Mouse (Mus musculus) embryonic facial prominence, embryonic 10.5 days (tissue): Measurements from ENCODE around the gene Fndc11. TPM values are rescaled to one million over a fixed set of nuclear protein-coding genes. Genes with fewer than 3 reads are reported as not detected.

Experiments used
- DNase-seq: peaks from one replicate; pipeline ENCODE4 v3.0.0-alpha.2; 2017; ENCODE audit warnings: low spot score
- H3K27ac ChIP-seq: fragments of 300-500 bp; sonication (generic); replicated peaks from 2 replicates; pipeline ENCODE4 v1.5.1; 2016; ENCODE audit warnings: mild to moderate bottlenecking
- H3K27me3 ChIP-seq: fragments of 300-500 bp; sonication (generic); replicated peaks from 2 replicates; pipeline ENCODE4 v1.6.1; 2016; ENCODE audit warnings: low read depth, mild to moderate bottlenecking; ENCODE audit not compliant: poor library complexity, severe bottlenecking
- H3K36me3 ChIP-seq: fragments of 300-500 bp; sonication (generic); replicated peaks from 2 replicates; pipeline ENCODE4 v1.6.1; 2016; ENCODE audit warnings: mild to moderate bottlenecking, moderate library complexity
- H3K4me1 ChIP-seq: fragments of 300-500 bp; sonication (generic); 2 replicates; pipeline ENCODE4 v1.6.1; 2016
- H3K4me3 ChIP-seq: fragments of 300-500 bp; sonication (generic); 2 replicates; pipeline ENCODE4 v1.5.1; 2016; ENCODE audit warnings: mild to moderate bottlenecking, moderate library complexity
- H3K9me3 ChIP-seq: fragments of 300-500 bp; sonication (generic); 2 replicates; pipeline ENCODE4 v1.6.1; 2016; ENCODE audit warnings: mild to moderate bottlenecking
- WGBS: fragments of 180-500 bp; shearing (Covaris S2); methylation state at CpG from one replicate; pipeline ENCODE4 v1.1.7; 2016; 5-methylcytosine and 5-hydroxymethylcytosine counted together
- polyA plus RNA-seq: library from polyadenylated mRNA; unstranded; fragments of >200 nt; fragmentation: Nextera tagmentation; extraction: Ambion mirVana; gene quantifications from 2 replicates; pipeline ENCODE4 v1.2.1, GENCODE M21; 2016

Fndc11 gene
- polyA plus RNA-seq, 1 experiment from 2014 or later = 0.25 TPM

DNA sequence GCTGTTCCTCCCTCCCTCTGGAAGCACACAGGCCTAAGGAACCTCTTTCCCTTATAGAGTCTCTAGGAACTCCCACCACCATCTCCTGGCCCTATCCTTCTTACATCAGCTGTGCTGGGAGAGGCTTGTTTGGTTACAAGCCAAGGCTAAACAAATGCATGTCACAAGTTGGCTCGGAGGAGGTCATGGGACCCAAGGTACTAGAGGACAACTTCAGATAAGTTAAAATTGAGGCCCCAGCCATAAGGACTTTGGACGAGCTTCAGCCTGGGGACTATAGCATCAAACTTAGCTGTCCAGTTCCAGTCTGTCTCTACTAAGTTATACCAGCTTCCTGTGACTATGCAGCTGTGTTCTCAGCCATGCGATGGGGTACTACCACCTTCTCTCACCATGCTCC lies 7.3 kb downstream of the Fndc11 start:
- H3K4me1 ChIP-seq = peaks cover 14% of the 10 kb centered on the region
- H3K27ac ChIP-seq = no peak overlapping the region
- no peaks in the 10 kb centered on the region for H3K9me3 ChIP-seq
- no peak for DNase-seq
- 88% methylated on average over 3 of the region's 3 CpGs for WGBS
- no peaks in the 10 kb centered on the region; the same call in 1 of the 2 replicates for H3K36me3 ChIP-seq
- no peak overlapping the region for H3K4me3 ChIP-seq
- H3K27me3 ChIP-seq = no peaks in the 10 kb centered on the region

DNA sequence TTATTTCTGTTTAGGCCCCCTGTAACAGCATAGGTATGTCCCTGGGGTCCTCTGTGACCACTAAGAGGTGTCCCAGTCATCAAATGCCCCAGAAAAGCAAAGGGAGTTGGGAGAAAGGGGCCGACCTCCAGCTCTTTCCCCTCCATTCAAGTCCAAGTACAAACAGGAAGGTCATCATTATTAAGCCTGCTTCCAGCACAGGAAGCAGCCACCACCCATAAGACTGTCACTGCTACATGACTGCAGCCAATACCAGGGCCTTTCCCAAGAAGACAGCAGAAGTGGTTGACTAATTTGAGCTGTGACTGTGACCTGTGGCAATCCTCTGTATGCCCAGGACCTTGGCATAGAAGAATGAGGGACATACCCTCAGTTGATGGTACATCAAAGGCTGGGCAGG lies 8.5 kb downstream of the Fndc11 start:
- H3K36me3 ChIP-seq = no peaks in the 10 kb centered on the region; the same call in 1 of the 2 replicates
- H3K27ac ChIP-seq = peak overlapping the region; percentile 48; the same call in 1 of the 2 replicates
- H3K4me1 ChIP-seq = peaks cover 14% of the 10 kb centered on the region
- no peaks in the 10 kb centered on the region for H3K27me3 ChIP-seq
- no peak for DNase-seq
- 73% methylated on average over 1 of the region's 1 CpGs for WGBS
- H3K4me3 ChIP-seq = no peak overlapping the region
- H3K9me3 ChIP-seq = no peaks in the 10 kb centered on the region

DNA sequence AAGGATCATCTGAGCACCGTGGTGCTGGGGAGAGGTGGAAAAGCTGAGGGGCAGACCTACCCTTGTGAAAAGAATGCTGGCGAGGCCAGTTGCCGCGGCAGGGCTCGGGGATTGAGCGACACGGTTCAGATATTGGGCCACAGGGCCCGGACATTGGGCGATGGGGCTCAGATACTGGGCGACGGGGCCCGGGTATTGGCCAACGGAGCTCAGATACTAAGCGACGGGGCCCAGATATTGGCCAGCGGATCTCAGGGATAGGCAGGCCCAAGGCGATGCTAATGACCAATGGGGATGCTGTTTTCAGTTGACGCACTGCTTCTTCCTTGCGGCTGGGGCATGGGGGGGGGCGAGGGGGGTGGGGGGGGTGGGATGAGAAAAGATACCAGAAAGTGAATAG lies 11.4 kb downstream of the Fndc11 start:
- no peaks in the 10 kb centered on the region; the same call in 1 of the 2 replicates for H3K36me3 ChIP-seq
- no peak for DNase-seq
- no peaks in the 10 kb centered on the region for H3K27me3 ChIP-seq
- WGBS = 75% methylated on average over 20 of the region's 20 CpGs
- peak overlapping the region; percentile 19; the same call in 1 of the 2 replicates for H3K27ac ChIP-seq
- no peaks in the 10 kb centered on the region for H3K9me3 ChIP-seq
- H3K4me3 ChIP-seq = no peak overlapping the region
- peaks cover 14% of the 10 kb centered on the region for H3K4me1 ChIP-seq

DNA sequence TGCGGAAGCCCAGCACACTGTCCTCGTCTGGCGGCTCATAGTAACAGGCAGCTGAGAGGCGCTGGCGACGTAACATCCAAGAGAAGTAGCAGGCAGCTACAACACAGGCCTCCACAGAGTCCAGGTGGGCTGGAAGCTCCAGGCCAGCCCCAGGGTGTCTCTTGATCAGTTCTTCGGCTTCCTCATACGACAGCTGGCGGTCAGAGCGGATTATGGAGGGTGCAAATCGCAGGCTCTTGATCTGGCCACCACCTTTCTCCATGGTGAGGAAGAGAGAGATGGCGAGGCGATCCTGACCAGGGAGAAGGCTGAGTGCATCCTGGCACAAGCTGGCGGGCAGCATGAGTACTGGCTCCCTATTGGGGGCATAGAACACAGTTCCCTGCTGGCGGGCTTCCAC lies 13.6 kb downstream of the Fndc11 start:
- Histone ChIP-seq H3K4me3 (no peak overlapping the region), H3K27me3 (no peaks in the 10 kb centered on the region), H3K27ac (no peak overlapping the region), H3K36me3 (no peaks in the 10 kb centered on the region; the same call in 1 of the 2 replicates), H3K9me3 (no peaks in the 10 kb centered on the region), H3K4me1 (peaks cover 4% of the 10 kb centered on the region)
- 89% methylated on average over 15 of the region's 15 CpGs for WGBS
- DNase-seq = no peak

DNA sequence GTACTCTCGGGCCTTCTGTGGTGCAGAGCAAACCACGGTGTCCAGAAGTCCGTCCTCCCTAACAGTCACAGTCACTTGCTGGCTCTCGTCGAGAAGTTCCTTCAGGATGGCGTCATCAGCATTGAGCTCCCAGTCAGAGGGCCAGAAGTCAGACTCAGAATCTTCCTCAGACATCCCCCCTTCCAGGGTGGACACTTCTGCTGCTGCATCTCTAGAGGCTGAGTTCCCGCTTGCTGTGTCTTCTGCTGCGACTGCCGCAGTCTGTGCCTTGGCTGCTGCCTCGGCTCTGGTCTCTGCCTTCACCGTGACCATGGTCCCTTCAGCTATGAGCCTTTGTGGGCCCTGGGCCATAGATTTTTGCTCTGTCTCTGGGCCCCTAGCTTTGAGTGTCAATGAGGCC lies 14.9 kb downstream of the Fndc11 start:
- Histone ChIP-seq H3K27me3 (no peaks in the 10 kb centered on the region), H3K27ac (no peak overlapping the region), H3K9me3 (no peaks in the 10 kb centered on the region), H3K36me3 (no peaks in the 10 kb centered on the region; the same call in 1 of the 2 replicates), H3K4me3 (no peak overlapping the region), H3K4me1 (no peaks in the 10 kb centered on the region)
- WGBS = 93% methylated on average over 11 of the region's 11 CpGs
- no peak for DNase-seq

DNA sequence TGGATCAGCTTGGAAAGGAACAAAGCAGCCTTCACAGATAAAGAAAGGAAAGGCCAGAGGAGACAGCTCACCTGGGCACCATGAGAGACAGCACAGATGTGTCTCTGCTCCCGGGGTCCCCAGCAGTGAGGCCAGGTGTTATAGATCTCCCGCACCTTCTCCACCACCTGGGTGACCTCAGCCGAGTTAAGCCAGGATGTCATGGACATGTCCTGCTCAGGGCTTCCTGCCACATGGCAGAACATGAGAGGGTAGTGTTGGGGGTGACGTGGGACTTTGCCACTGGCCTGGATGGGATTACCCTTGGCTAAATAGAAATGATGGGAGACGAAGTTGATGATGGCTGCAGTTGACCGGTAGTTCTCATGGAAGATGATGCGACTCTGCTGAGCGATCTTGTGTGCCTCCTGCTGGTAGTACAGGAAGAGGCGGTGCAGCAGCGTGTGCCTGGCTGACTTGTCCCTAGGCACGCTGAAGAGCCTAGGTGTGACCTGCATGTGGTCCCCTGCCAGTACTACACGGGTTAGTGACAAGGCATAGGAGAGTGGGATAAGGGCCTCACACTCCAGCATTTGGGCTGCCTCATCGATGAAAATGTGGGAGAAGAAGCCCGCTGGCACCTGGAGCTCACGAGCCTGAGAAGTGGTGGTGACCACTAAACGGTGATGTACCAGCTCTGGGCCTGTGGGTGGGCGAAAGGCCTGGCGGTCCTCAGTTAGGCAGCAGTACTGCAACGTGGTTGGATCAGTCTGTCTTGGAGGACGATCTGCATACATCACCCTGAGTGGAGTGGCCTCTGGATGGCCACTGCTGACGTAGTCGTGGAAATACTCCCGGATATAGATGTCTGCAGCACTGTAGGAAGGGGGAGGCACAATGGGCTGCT lies 16.1 kb downstream of the Fndc11 start:
- no peak overlapping the region for H3K4me3 ChIP-seq

DNA sequence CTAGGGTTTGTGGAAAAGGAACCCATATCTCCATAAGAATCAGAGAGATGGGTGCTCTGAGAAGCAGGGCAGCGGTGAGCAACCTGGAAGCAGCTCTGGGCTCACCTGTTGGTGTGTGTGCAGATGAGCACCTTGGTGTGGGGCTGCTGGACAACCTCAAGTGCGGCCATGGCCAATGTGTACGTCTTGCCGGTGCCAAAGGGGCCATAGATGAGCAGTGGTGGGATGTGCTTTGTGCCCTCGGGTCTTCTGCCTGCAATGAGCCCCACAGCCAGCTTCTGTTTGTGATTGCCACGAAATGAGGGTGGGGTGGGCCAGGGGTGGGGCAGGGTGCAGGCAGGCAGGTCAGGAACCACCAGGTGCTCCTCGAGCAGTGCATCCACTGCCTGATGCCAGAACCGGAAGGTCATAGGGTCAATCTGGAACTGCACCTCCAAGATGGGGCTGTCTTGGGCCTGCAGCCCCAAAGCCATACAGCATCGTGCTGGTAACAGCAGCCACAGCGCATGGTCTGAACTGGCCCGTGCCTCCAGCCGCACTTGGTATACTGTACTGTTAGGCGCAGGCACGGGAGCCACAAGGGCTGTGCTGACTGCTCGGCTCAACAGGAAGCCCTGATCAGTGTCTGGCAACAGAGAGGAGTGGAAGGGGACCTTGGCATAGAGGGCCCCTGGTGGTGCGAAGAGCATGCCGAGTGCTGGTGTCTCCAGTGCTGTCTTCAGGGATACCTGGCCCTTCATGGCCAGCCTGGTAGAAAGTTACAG lies 17.6 kb downstream of the Fndc11 start:
- H3K36me3 ChIP-seq = no peaks in the 10 kb centered on the region; the same call in 1 of the 2 replicates
- 88% methylated on average over 17 of the region's 17 CpGs for WGBS
- peaks cover 14% of the 10 kb centered on the region for H3K4me1 ChIP-seq
- H3K27ac ChIP-seq = no peak overlapping the region
- H3K4me3 ChIP-seq = no peak overlapping the region
- no peak for DNase-seq
- H3K9me3 ChIP-seq = no peaks in the 10 kb centered on the region
- no peaks in the 10 kb centered on the region for H3K27me3 ChIP-seq

More for the DNA sequence above, 16.1 kb downstream of the Fndc11 start:
- Histone ChIP-seq H3K36me3 (no peaks in the 10 kb centered on the region; the same call in 1 of the 2 replicates), H3K4me1 (no peaks in the 10 kb centered on the region), H3K27ac (no peak overlapping the region), H3K27me3 (no peaks in the 10 kb centered on the region), H3K9me3 (no peaks in the 10 kb centered on the region)
- DNase-seq = no peak
- WGBS = 86% methylated on average over 23 of the region's 23 CpGs

DNA sequence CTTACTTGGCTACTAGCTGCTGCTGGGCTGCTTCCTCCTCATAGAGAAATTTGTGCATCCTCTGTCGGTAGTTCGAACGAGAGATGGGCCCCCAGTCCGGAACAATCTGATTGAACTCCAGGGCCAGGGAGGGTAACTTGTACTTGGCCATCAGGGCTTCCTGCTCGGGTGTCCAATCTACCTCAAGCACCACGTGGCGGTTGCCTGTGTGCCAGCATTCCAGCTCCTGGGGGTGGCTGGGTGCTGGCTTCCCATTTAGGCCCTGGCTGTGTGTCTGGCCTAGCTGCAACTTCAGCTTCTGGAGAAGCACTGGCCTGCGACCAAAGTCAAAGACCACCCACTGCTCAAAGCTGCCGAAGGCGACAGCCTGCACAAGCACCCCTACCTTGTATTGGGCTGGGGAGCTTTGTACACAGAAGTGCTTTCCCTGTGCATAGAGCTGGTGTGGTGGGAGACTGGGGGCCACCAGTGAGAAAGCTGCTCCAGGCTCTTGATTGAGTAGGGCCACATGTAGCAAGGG lies 18.3 kb downstream of the Fndc11 start:
- WGBS = 81% methylated on average over 10 of the region's 10 CpGs
- Histone ChIP-seq H3K27ac (no peak overlapping the region), H3K4me1 (peaks cover 19% of the 10 kb centered on the region), H3K4me3 (no peak overlapping the region), H3K9me3 (no peaks in the 10 kb centered on the region), H3K36me3 (no peaks in the 10 kb centered on the region), H3K27me3 (no peaks in the 10 kb centered on the region)
- no peak for DNase-seq

DNA sequence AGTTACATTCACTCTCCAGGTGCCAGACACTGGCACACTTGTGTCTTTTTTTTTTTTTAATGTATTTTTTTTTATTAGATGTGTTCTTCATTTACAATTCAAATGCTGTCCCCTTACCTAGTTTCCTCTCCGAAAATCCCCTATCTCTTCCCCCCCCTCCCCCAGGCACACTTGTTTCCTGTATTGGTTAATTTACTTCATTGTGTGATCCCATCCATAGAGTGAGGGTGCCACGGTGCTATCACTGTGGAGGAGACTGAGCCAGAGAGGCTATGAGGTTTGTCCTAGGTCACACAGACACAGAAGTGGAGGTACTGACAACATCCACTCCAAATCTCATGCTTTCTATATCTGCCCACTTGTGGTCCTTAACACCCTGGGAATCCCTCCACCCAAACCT lies 19.0 kb downstream of the Fndc11 start:
- 68% methylated on average over 2 of the region's 2 CpGs for WGBS
- Histone ChIP-seq H3K27me3 (no peaks in the 10 kb centered on the region), H3K27ac (no peak overlapping the region), H3K4me3 (no peak overlapping the region), H3K36me3 (no peaks in the 10 kb centered on the region), H3K4me1 (peaks cover 26% of the 10 kb centered on the region), H3K9me3 (no peaks in the 10 kb centered on the region)
- no peak for DNase-seq

DNA sequence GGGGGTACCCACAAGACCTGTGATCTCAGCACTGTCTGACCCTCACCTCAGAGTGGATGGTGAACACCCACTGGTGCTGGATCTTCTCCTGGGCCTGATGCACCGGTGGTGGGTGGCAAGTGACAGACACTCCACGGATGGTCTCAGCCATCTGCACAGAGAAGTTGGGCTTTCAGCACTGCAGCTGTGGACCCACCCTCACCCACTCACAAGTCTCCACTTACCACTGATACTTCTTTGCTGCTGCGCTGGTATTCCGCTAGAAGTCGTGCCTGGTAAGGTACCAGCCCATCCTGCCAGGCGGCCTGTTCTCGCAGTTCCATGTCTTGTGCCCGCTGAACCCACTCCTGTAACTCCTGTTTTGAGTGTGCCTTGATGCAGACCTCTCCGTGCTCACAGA lies 19.4 kb downstream of the Fndc11 start:
- no peaks in the 10 kb centered on the region for H3K9me3 ChIP-seq
- no peaks in the 10 kb centered on the region for H3K36me3 ChIP-seq
- no peaks in the 10 kb centered on the region for H3K27me3 ChIP-seq
- WGBS = 91% methylated on average over 9 of the region's 9 CpGs
- H3K4me1 ChIP-seq = peaks cover 30% of the 10 kb centered on the region
- DNase-seq = no peak
- no peak overlapping the region for H3K27ac ChIP-seq
- H3K4me3 ChIP-seq = no peak overlapping the region

DNA sequence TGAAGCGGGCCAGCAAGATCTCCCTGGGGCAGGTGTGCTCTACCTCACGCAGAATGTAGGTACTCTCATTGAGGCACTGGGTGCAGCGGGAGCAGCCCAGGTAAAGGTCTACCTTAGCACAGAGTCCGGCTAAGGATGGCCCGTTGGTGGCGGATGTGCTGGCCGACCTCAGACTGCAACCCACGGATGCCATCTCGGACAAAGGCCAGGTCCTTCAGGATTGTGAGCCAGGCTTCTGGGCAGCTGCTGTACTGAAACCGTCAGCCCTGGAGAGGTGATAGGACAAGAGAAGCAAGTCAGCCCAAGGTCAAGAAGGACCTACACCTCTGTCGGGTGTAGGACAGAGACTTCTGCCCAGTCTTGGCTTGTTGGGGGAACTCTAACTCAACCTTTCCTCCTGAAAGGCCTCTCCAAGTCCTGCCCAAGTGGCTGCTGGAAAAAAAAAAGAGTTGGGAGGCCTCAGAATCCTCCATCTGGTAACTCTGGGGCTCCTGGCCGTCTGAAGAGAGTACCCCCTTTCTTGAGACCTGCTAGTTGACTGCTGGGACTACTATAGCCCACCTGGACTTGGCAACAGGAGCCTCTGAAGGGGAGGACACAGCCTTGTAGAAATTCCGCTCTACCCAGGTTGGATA lies 21.1 kb downstream of the Fndc11 start:
- Histone ChIP-seq H3K36me3 (no peaks in the 10 kb centered on the region), H3K4me3 (peak overlapping the region; percentile 58), H3K9me3 (no peaks in the 10 kb centered on the region), H3K4me1 (peaks cover 31% of the 10 kb centered on the region), H3K27me3 (no peaks in the 10 kb centered on the region), H3K27ac (no peak overlapping the region)
- no peak for DNase-seq
- WGBS = 93% methylated on average over 13 of the region's 13 CpGs

DNA sequence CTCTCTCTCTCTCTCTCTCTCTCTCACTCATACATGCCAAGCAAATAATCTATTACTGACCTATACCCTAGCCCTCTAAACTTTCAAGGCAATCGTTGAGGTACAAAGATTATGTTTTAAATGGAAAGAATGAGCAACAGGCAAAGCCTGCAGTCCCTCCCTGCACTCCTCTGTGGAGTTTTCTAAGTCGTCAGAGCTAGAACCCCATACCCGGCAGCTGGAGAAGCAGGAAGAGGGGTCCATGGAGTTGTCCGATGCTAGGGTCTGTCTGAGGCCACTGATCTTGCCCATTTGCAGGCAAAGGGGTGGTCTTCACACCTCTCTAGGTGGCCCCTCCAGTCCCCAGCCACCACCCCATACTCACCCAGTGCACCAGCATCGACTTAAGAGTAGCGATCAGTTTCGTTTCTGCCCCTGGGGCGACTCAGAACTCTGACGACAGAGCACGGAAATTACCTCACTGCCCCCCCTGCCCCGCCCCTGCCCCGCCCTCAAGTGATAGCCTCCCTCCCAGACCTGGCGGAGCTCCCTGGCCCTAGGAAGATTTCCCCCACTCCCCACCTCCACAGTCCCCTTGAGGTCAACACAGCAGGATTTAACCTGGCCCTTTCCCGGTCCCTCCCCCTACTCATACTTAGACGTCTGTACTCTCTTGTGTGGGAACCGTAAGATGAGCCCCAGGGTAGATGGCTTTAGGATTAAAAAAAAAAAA lies 21.9 kb downstream of the Fndc11 start, which contains the start of gene Helz2:
Gene Helz2 (minus strand): TSS at position 426 of the 712 bp plus-strand sequence.
- peak within 1 kb of the TSS; percentile 71 for H3K27ac ChIP-seq
- peak within 1 kb of the TSS; percentile 58 for H3K4me3 ChIP-seq
- H3K9me3 ChIP-seq = no peaks in the 10 kb centered on the region
- peak; percentile 57 for DNase-seq
- H3K36me3 ChIP-seq = no peaks in the 10 kb centered on the region
- H3K27me3 ChIP-seq = no peaks in the 10 kb centered on the region
- WGBS = 11% methylated on average over 16 of the region's 16 CpGs
- peaks cover 31% of the 10 kb centered on the region for H3K4me1 ChIP-seq
